Mouse (Mus musculus): ENCODE results near the gene Svep1. TPM values are rescaled to one million over a fixed set of nuclear protein-coding genes. Genes with fewer than 3 reads are reported as not detected.

The Svep1 gene
- polyA plus RNA-seq, 1 experiment from 2014 or later = 5.7 TPM

DNA sequence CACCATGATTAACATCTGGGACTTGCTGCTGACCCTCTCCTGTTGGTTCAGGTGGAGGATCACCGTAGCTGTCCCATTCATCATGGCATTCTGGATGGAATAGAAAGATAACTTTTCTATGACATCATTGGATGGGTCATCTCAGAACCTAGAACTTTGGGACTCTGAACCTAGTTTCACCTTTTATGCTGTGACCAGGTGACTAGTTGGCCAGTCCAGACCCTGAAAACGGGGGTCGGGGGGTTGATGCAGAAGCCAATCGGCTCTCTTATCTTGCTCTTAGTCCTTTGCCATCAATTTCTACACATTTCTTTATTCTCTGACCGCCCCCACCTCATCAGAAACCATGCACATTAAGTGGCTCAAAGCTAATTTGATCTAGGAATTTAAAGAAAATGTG lies 197.6 kb downstream of the Svep1 start, which contains the start of gene Txndc8:
TSS of gene Txndc8 (minus strand) at position 101 of the 400 bp plus-strand sequence.
- Histone ChIP-seq H3K36me3 (ENCODE audit: control insufficient read depth, insufficient read depth, low read length) (no peaks in the 10 kb centered on the region), H3K4me1 (ENCODE audit: control insufficient read depth, insufficient read depth, low read length) (no peaks in the 10 kb centered on the region), H3K4me2 (ENCODE audit: low read depth, low read length) (no peak within 1 kb of the TSS), H3K9me3 (replicated peaks; ENCODE audit: control insufficient read depth, low read length) (no peaks in the 10 kb centered on the region), H3K27ac (ENCODE audit: low read length) (no peak within 1 kb of the TSS), H3K27me3 (ENCODE audit: control insufficient read depth, insufficient read depth, low read length) (no peaks in the 10 kb centered on the region), H3K9ac (ENCODE audit: low read length) (no peak within 1 kb of the TSS), H3K4me3 (replicated peaks; ENCODE audit: low read length) (no peak within 1 kb of the TSS)
- 94% methylated on average over 5 of the region's 5 CpGs for WGBS
- ATAC-seq (ENCODE audit: insufficient read depth, low FRiP score) = no peak

DNA sequence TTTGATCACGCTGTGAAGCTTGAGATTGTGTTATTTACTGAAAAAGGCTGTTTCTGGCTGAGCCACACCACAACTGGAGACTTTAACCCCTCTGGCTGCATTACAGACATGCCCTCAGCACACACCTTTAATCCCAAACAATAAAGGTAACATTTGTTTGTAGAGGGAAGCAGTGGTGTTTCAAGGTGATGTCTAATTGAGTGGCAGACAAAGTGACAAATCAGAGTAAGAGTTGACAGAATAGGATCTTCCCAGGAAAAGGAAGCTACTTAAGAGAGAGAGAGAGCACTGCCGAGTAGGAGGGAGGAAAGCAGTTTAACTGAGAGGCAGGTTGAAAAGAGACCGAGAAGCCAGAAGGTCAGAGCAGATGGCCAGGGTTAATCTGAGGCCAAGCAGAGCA lies 203.2 kb downstream of the Svep1 start:
- Histone ChIP-seq H3K9me3 (replicated peaks; ENCODE audit: control insufficient read depth, low read length) (no peaks in the 10 kb centered on the region), H3K4me3 (replicated peaks; ENCODE audit: low read length) (no peak overlapping the region), H3K27ac (ENCODE audit: low read length) (no peak overlapping the region), H3K27me3 (ENCODE audit: control insufficient read depth, insufficient read depth, low read length) (no peaks in the 10 kb centered on the region), H3K4me2 (ENCODE audit: low read depth, low read length) (no peak overlapping the region), H3K36me3 (ENCODE audit: control insufficient read depth, insufficient read depth, low read length) (no peaks in the 10 kb centered on the region), H3K9ac (ENCODE audit: low read length) (no peak overlapping the region), H3K4me1 (ENCODE audit: control insufficient read depth, insufficient read depth, low read length) (no peaks in the 10 kb centered on the region)
- ATAC-seq (ENCODE audit: insufficient read depth, low FRiP score) = no peak
- WGBS = 48% methylated on average over 3 of the region's 3 CpGs

Other genes with a start within 250 kb of the Svep1 start
- gene Txndc8, start 197.7 kb downstream of the Svep1 start, polyA plus RNA-seq (2015; fragmentation: Nextera tagmentation; extraction: Ambion mirVana) = not detected in 2 replicates
- gene Musk, start 79.1 kb upstream of the Svep1 start, polyA plus RNA-seq (2015; fragmentation: Nextera tagmentation; extraction: Ambion mirVana) = 0.84 and 1.2 TPM in 2 replicates